Mouse (Mus musculus): ENCODE results near the gene Kdm2b. TPM values are rescaled to one million over a fixed set of nuclear protein-coding genes. Genes with fewer than 3 reads are reported as not detected.

Kdm2b gene
- polyA plus RNA-seq (2012; fragmentation: generic; extraction: Trizol): 10 to 100 TPM in 1 of 2 experiments, 1 to 10 TPM in 1; 4.7 to 17.9 TPM

DNA sequence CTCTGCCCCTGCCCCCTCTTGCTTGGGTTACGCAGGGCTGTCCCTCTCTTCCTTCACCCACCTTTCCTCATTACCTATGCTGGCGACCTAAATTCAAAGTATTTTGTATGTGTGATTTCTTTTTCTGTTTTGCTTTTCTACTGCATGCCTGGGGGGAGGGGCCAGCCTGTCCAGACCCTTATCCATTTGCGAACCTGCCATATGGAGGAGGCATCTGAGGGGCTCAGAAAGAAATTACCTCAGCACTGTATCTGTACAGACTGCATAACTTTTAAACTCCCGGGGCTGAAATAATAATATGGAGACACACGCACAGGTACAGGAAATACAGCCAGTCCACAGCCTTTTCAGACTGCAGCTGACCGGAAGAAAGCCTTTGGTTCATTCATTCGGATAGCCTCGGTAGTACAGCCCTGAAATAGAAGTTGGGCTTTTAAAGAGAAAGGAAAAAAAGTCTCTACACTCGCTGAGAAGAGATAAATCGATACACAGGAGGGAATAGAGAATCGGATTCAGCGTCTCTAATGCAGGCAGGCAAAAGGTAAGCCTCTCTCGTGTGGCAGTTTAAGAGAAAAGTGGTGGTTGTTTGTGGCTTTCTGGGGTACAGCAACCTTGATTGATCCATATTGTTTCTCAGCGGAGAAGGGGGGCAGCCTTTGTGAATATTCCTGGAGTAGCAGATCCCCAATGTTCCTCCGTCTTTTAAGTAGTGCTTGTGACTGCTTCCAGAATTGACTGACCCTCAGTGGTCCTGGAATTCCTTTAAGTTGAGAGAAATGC, at the start of gene Kdm2b:
Gene Kdm2b, minus strand, starts transcription at position 273 of the 780 bp plus-strand sequence.

GRCm38 (mm10) chr5:123014753-123015701, 25.4 kb upstream of the Kdm2b start, which contains the start of gene Orai1:
Gene Orai1 (plus strand): TSS chr5:123015074.

DNA sequence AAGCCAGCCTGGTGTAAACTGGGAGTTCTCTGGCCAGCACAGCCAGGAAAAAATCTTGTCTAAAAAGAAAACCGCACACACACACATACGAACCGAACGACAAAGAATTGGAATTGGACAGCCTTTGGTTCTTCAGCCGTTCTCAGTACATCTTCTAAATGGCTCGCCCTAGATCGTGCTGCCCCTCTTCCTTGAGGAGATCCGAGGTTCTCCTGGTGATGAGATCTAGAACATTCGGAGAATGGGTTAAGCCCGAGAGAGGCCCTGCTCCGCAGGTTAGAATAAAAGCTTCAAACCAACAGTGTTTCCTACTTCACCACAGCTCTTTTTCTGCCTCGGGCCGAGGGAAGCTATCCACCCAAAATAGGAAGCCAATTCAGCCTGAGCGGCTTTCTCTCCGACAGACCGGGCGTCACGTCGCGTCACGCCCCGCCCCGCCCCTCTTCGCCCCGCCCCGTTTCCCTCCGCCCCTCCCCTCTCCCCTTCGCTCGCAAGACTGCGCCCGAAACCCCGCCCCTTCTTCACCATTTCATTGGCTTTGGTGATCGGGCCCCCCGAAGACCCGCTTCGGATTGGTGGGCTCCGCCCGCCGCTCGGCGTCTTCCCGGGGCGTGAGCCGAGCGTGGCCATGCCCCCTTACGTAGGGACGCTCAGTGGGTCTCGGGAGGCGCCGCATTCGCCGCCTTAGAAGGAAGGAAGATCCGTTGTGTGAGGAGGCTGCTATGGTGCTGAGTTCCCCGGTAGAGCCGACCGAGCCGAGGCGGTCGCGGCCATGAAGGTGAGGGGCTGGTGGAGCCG, 139.9 kb downstream of the Kdm2b start, which contains the start of gene Rnf34:
Gene Rnf34, plus strand, starts transcription at position 528 of the 798 bp plus-strand sequence.

DNA sequence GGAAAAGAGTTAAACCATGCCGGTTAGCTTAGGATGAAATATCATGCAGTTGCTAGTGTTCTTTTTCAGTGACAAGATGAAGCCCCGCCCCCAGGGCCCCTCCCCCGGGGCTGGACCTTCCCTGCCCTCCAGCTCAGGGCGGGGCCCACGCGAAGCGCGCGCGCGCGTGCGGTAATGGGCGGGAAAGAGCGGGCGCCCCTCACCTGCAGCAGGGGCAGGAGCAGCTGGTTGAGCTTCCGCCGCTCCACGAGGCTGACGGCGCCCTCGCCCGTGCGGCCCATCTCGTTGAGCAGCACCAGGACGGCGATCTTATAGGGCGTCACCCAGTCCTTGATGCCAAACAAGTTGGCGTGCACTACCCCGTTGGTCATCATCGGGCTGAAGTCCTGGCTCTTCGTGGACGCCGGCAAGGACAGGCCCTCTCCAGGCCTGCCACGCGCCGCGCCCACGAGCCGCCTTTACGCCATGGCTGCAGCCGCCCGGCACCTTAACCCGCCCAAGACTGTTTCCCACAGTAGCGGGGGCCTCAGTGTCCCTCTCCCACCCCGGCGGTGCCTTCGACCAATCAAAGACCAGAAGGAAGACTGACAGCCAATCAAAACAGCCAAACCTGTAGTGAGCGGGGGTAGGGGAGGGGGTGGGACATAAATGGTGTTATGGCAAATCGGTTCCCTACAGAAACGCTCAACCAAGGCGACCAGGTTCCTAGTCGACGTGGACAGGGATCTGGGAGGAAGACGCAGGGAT, 168.7 kb downstream of the Kdm2b start, which contains the start of gene Anapc5:
Gene Anapc5, minus strand, starts transcription at position 563 of the 747 bp plus-strand sequence.

Other genes starting within 250 kb of the Kdm2b start
- 10 to 100 TPM; 14.6 to 15.4 TPM for gene Camkk2, start 210.4 kb downstream of the Kdm2b start, polyA plus RNA-seq (2012; fragmentation: generic; extraction: Trizol)
- gene Anapc5, start 168.5 kb downstream of the Kdm2b start, polyA plus RNA-seq (2012; fragmentation: generic; extraction: Trizol): 100 to 1,000 TPM; 227 to 329 TPM
- gene Rnf34, start 139.8 kb downstream of the Kdm2b start, polyA plus RNA-seq (2012; fragmentation: generic; extraction: Trizol): 1 to 10 TPM; 1.7 to 7.8 TPM
- 10 to 100 TPM; 10.7 to 15.7 TPM for gene Orai1, start 25.3 kb upstream of the Kdm2b start, polyA plus RNA-seq (2012; fragmentation: generic; extraction: Trizol)
- gene Morn3, start 57.2 kb upstream of the Kdm2b start, polyA plus RNA-seq (2012; fragmentation: generic; extraction: Trizol): not detected
- gene Tmem120b, start 78.6 kb upstream of the Kdm2b start, polyA plus RNA-seq (2012; fragmentation: generic; extraction: Trizol): 1 to 10 TPM; 1.6 to 2.5 TPM
- gene Rhof, start 142.9 kb upstream of the Kdm2b start, polyA plus RNA-seq (2012; fragmentation: generic; extraction: Trizol): 1 to 10 TPM in 1 of 2 experiments, under 1 TPM in 1; 0.29 to 2.2 TPM
- 1 to 10 TPM in 1 of 2 experiments, under 1 TPM in 1; 0.78 to 5.9 TPM for gene Setd1b, start 152.4 kb upstream of the Kdm2b start, polyA plus RNA-seq (2012; fragmentation: generic; extraction: Trizol)
- 10 to 100 TPM; 28.5 to 31.3 TPM for gene Psmd9, start 179.6 kb upstream of the Kdm2b start, polyA plus RNA-seq (2012; fragmentation: generic; extraction: Trizol)
- gene Hpd, start 192.9 kb upstream of the Kdm2b start, polyA plus RNA-seq (2012; fragmentation: generic; extraction: Trizol): not detected

Measured in C3H10T1/2 (cell line).